Mouse (Mus musculus): ENCODE data around the gene Dlst. TPM values are rescaled to one million over a fixed set of nuclear protein-coding genes. Genes with fewer than 3 reads are reported as not detected.
"Not testable (repeated sequence)": the region's sequence is repeated elsewhere in the genome, so short reads cannot be mapped to it uniquely, and the experiment has no call there.

Dlst gene
- polyA plus RNA-seq, 1 experiment: 219 TPM

GRCm38 (mm10) chr12:85141096-85141495 lies 30.5 kb downstream of the Dlst start:
- H3K36me3 ChIP-seq (ENCODE audit: control insufficient read depth, insufficient read depth): no peaks in the 10 kb centered on the region
- H3K27me3 ChIP-seq (ENCODE audit: control insufficient read depth, insufficient read depth, insufficient read length): no peaks in the 10 kb centered on the region
- no peak overlapping the region for H3ac ChIP-seq (ENCODE audit: control insufficient read depth, insufficient read length)
- H3K4me2 ChIP-seq (ENCODE audit: low read depth): no peak overlapping the region
- no peak for TF ChIP-seq TCF3 (IDR thresholded peaks at IDR 0.05; ENCODE audit: insufficient read length, low read depth)
- TF ChIP-seq USF1 (IDR thresholded peaks at IDR 0.05; ENCODE audit: low read depth): no peak
- no peak for TF ChIP-seq POLR2AphosphoS2 (IDR thresholded peaks at IDR 0.05; ENCODE audit: insufficient read length, low read depth)
- no peak for TF ChIP-seq MYOD1 (IDR thresholded peaks at IDR 0.05; ENCODE audit: control insufficient read depth in 1 of 3, insufficient read length in 2 of 3, low read depth in 2 of 3)
- no peak for TF ChIP-seq MAX (IDR thresholded peaks at IDR 0.05; ENCODE audit: low read depth)
- no peak overlapping the region for H3K4me3 ChIP-seq
- no peaks in the 10 kb centered on the region for H3K79me2 ChIP-seq (ENCODE audit: control insufficient read depth, insufficient read depth)

GRCm38 (mm10) chr12:85142803-85143202 lies 32.2 kb downstream of the Dlst start:
- Histone ChIP-seq H3K79me2 (ENCODE audit: control insufficient read depth, insufficient read depth) (no peaks in the 10 kb centered on the region), H3K4me3 (no peak overlapping the region), H3ac (ENCODE audit: control insufficient read depth, insufficient read length) (no peak overlapping the region), H3K27me3 (ENCODE audit: control insufficient read depth, insufficient read depth, insufficient read length) (no peaks in the 10 kb centered on the region), H3K36me3 (ENCODE audit: control insufficient read depth, insufficient read depth) (no peaks in the 10 kb centered on the region), H3K4me2 (ENCODE audit: low read depth) (no peak overlapping the region)
- TF ChIP-seq CEBPB (IDR thresholded peaks at IDR 0.05; ENCODE audit: insufficient read depth, poor library complexity, severe bottlenecking) (peak; percentile 58; the same call in 1 of the 2 replicates), MYOD1 (IDR thresholded peaks at IDR 0.05; ENCODE audit: control insufficient read depth in 1 of 3, insufficient read length in 2 of 3, low read depth in 2 of 3) (no peak)

DNA sequence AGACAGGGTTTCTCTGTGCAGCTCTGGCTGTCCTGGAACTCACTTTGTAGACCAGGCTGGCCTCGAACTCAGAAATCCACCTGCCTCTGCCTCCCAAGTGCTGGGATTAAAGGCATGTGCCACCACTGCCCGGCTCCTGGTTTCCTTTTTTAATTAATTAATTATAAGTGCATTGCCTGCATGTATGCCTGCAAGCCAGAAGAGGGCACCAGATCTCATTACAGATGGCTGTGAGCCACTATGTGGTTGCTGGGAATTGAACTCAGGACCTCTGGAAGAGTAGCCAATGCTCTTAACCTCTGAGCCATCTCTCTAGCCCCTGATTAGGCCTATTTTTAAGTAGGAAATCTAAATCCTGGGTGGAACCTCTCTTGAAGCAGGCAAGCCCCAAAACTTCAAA lies 33.6 kb downstream of the Dlst start:
- not testable (repeated sequence) for H3K79me2 ChIP-seq (ENCODE audit: control insufficient read depth, insufficient read depth); H3K36me3 ChIP-seq (ENCODE audit: control insufficient read depth, insufficient read depth); H3K4me3 ChIP-seq; H3ac ChIP-seq (ENCODE audit: control insufficient read depth, insufficient read length); H3K4me2 ChIP-seq (ENCODE audit: low read depth); H3K27me3 ChIP-seq (ENCODE audit: control insufficient read depth, insufficient read depth, insufficient read length)

DNA sequence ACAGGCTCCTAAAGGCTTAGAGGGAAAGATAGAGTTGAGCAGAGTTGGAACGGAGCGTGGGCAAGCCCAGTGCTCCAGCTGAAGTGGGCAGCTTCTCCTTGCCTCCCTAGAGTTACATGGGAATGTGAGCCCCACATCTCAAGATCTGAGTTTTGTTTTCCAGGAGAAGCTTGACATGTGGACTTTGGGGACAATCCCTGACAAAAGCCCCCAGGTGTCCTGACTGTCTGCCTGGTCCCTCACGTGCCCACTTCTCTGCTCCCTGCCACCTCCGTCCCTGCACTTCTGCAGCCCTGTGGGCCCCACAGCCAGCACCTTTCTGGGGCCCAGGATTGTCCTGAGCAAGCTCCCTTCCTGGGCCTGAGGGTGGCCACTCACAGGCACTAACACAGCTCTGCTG lies 34.2 kb downstream of the Dlst start:
- H3ac ChIP-seq (ENCODE audit: control insufficient read depth, insufficient read length): no peak overlapping the region
- H3K36me3 ChIP-seq (ENCODE audit: control insufficient read depth, insufficient read depth): no peaks in the 10 kb centered on the region
- no peaks in the 10 kb centered on the region for H3K79me2 ChIP-seq (ENCODE audit: control insufficient read depth, insufficient read depth)
- no peak overlapping the region for H3K4me3 ChIP-seq
- H3K4me2 ChIP-seq (ENCODE audit: low read depth): no peak overlapping the region
- TF ChIP-seq TCF3 (IDR thresholded peaks at IDR 0.05; ENCODE audit: insufficient read length, low read depth) (no peak), REST (IDR thresholded peaks at IDR 0.05; ENCODE audit: insufficient read depth, insufficient read length) (no peak), MYOD1 (IDR thresholded peaks at IDR 0.05; ENCODE audit: control insufficient read depth in 1 of 3, insufficient read length in 2 of 3, low read depth in 2 of 3) (no peak), CEBPB (IDR thresholded peaks at IDR 0.05; ENCODE audit: insufficient read depth, poor library complexity, severe bottlenecking) (no peak), MAX (IDR thresholded peaks at IDR 0.05; ENCODE audit: low read depth) (no peak), SRF (IDR thresholded peaks at IDR 0.05; ENCODE audit: control insufficient read depth, insufficient read length, low read depth) (no peak), POLR2AphosphoS2 (IDR thresholded peaks at IDR 0.05; ENCODE audit: insufficient read length, low read depth) (no peak), POLR2A (IDR thresholded peaks at IDR 0.05; ENCODE audit: insufficient read length, low read depth) (no peak), USF1 (IDR thresholded peaks at IDR 0.05; ENCODE audit: low read depth) (no peak)
- H3K27me3 ChIP-seq (ENCODE audit: control insufficient read depth, insufficient read depth, insufficient read length): no peaks in the 10 kb centered on the region

- Histone ChIP-seq H3K4me3 (no peak overlapping the region), H3ac (ENCODE audit: control insufficient read depth, insufficient read length) (no peak overlapping the region), H3K79me2 (ENCODE audit: control insufficient read depth, insufficient read depth) (no peaks in the 10 kb centered on the region), H3K27me3 (ENCODE audit: control insufficient read depth, insufficient read depth, insufficient read length) (no peaks in the 10 kb centered on the region), H3K4me2 (ENCODE audit: low read depth) (no peak overlapping the region), H3K36me3 (ENCODE audit: control insufficient read depth, insufficient read depth) (no peaks in the 10 kb centered on the region)
- no peak for TF ChIP-seq USF1 (IDR thresholded peaks at IDR 0.05; ENCODE audit: low read depth)
- TF ChIP-seq TCF12 (IDR thresholded peaks at IDR 0.05; ENCODE audit: insufficient read depth, poor library complexity, severe bottlenecking): no peak
- peak in 2 of 3 experiments; percentile 52 to 67 for TF ChIP-seq MYOG (IDR thresholded peaks at IDR 0.05; ENCODE audit: control insufficient read depth in 1 of 3, insufficient read depth in 1 of 3, insufficient read length in 2 of 3, low read depth in 2 of 3)
- no peak for TF ChIP-seq POLR2A (IDR thresholded peaks at IDR 0.05; ENCODE audit: insufficient read length, low read depth)
- no peak for TF ChIP-seq SRF (IDR thresholded peaks at IDR 0.05; ENCODE audit: control insufficient read depth, insufficient read length, low read depth)
- peak in 2 of 3 experiments; percentile 37 to 38 for TF ChIP-seq MYOD1 (IDR thresholded peaks at IDR 0.05; ENCODE audit: control insufficient read depth in 1 of 3, insufficient read length in 2 of 3, low read depth in 2 of 3)
Measured at GRCm38 (mm10) chr12:85145630-85146029, 35.0 kb downstream of the Dlst start.

DNA sequence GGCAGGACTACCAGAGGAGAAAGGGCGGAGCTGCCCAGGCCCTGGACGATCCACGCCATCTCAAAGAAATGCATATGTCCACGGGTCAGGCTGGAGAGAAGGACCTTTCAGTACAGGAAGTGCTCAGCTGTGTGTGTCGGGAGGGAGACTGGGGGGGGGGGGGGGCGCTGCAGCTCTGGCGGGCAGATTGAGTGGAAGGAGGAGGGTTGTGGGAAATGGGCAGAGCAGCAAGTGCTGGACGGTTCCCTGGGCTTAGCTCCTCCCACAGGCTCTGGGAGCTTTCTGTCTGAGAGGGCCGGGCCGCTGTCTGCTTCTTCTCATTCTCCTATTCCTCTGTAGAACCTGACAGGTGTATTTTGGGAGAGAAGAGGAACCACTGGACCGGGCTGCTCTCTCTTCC lies 35.7 kb downstream of the Dlst start:
- Histone ChIP-seq H3K79me2 (ENCODE audit: control insufficient read depth, insufficient read depth) (no peaks in the 10 kb centered on the region), H3K36me3 (ENCODE audit: control insufficient read depth, insufficient read depth) (no peaks in the 10 kb centered on the region), H3K4me3 (no peak overlapping the region), H3K4me2 (ENCODE audit: low read depth) (no peak overlapping the region), H3ac (ENCODE audit: control insufficient read depth, insufficient read length) (no peak overlapping the region), H3K27me3 (ENCODE audit: control insufficient read depth, insufficient read depth, insufficient read length) (no peaks in the 10 kb centered on the region)
- TF ChIP-seq USF1 (IDR thresholded peaks at IDR 0.05; ENCODE audit: low read depth) (no peak), REST (IDR thresholded peaks at IDR 0.05; ENCODE audit: insufficient read depth, insufficient read length) (no peak), POLR2A (IDR thresholded peaks at IDR 0.05; ENCODE audit: insufficient read length, low read depth) (no peak), CEBPB (IDR thresholded peaks at IDR 0.05; ENCODE audit: insufficient read depth, poor library complexity, severe bottlenecking) (no peak), TCF12 (IDR thresholded peaks at IDR 0.05; ENCODE audit: insufficient read depth, poor library complexity, severe bottlenecking) (no peak), MYOD1 (IDR thresholded peaks at IDR 0.05; ENCODE audit: control insufficient read depth in 1 of 3, insufficient read length in 2 of 3, low read depth in 2 of 3) (no peak), MYOG (IDR thresholded peaks at IDR 0.05; ENCODE audit: control insufficient read depth in 1 of 3, insufficient read depth in 1 of 3, insufficient read length in 2 of 3, low read depth in 2 of 3) (no peak), TCF3 (IDR thresholded peaks at IDR 0.05; ENCODE audit: insufficient read length, low read depth) (no peak), POLR2AphosphoS2 (IDR thresholded peaks at IDR 0.05; ENCODE audit: insufficient read length, low read depth) (no peak)

Data from myocyte (in vitro differentiated cells).